Mouse (Mus musculus) embryonic stem cell, embryonic (primary cell): ENCODE results near the gene Il6ra.

ENCODE experiments used
- CTCF ChIA-PET, 4 experiments: fragments of 300-600 bp in 2 of 4; fragments of 350-600 bp in 2 of 4; sonication (Branson Sonifier 250); formaldehyde crosslinking; loops; one replicate each; lab custom pipeline; 2022; ENCODE audit warnings: inconsistent platforms in 2 of 4; lab: Charles Lee
- POLR2A ChIA-PET, 4 experiments: fragments of 300-600 bp in 2 of 4; fragments of 350-600 bp in 2 of 4; sonication (Branson Sonifier 250); formaldehyde crosslinking; loops; one replicate each; lab custom pipeline; 2022; ENCODE audit warnings: antibody characterized with exemption in 4 of 4, inconsistent platforms in 1 of 4; lab: Charles Lee

The Il6ra gene

GRCm38 (mm10) chr3:89912543-89913391 lies at the start of gene Il6ra:
Il6ra (minus strand) TSS chr3:89913196.
- CTCF ChIA-PET, result interaction anchor here (0.6 to 1.7 kb wide), 18 partner anchors 11 to 585 kb away, joined by 3 to 15 read pairs (median 3); partner anchors contain the start of gene Ube2q1 (in 1 of the 4)
- POLR2A ChIA-PET, result interaction anchor here (0.6 to 3.3 kb wide), 38 partner anchors 10 to 717 kb away, joined by 3 to 18 read pairs (median 5); partner anchors contain the start of genes Cks1b (in 1 of the 4) and Shc1 (in 1 of the 4)

DNA sequence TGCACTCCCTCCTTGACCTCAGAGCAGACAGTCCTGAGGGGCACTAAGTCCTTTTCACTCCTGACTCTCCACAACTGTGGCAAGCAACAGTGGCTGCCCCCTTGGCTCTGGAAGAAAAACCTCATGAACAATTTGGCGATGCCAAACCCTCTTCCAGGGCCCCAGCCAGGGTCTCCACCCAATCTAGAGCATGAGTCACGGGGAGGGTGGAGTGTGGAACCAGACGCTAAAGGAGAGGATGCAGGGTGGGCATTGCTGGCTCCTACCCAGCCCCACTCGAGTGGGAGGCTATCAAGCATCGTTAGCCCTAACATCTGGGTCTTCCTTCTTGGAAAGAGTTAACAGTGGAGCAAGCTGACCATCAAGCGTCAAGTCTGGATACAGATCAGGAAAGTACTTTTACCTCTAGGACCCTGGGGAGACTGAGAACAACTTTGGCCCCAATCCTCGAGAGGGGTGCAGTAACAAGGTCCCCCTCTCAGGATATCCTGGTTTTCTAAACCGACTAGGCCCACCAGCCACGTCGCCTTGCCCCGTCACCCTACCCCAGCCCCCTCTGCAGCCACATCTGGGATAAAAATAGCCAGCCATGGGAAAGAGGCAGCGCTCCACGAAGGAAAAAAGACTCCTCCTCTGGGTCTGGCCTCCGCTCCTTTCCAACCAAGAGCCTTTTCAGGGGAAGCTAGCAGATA lies 49.2 kb upstream of the Il6ra start:
- ChIA-PET CTCF (interaction anchor here (0.5 to 7.6 kb wide), 10 partner anchors 7 to 178 kb away, joined by 3 to 107 read pairs (median 7); no protein-coding TSS in a partner anchor), POLR2A (interaction anchor here in 2 of 4 experiments (0.8 to 7.8 kb wide), 18 partner anchors 7 to 551 kb away, joined by 3 to 59 read pairs (median 4); partner anchors contain the start of genes Hax1 (in 2 of the 2) and Il6ra (in 1 of the 2))

- ChIA-PET CTCF (interaction anchor here (0.5 to 2.2 kb wide), 6 partner anchors 9 to 583 kb away, joined by 3 to 15 read pairs (median 3); no protein-coding TSS in a partner anchor), POLR2A (interaction anchor here in 2 of 4 experiments (1.5 to 4.0 kb wide), 7 partner anchors 9 to 138 kb away, joined by 3 to 20 read pairs (median 6); partner anchors contain the start of gene Hax1 (in 2 of the 2))
Observed at GRCm38 (mm10) chr3:89961436-89961835, 48.4 kb upstream of the Il6ra start.

- CTCF ChIA-PET, result interaction anchor here in 3 of 4 experiments (0.5 to 2.2 kb wide), 9 partner anchors 9 to 155 kb away, joined by 3 to 15 read pairs (median 4); no protein-coding TSS in a partner anchor
- POLR2A ChIA-PET, result interaction anchor here (0.6 to 4.0 kb wide), 34 partner anchors 9 to 552 kb away, joined by 3 to 20 read pairs (median 4); partner anchors contain the start of genes Il6ra (in 3 of the 4), Hax1 (in 2 of the 4), Pbxip1 (in 1 of the 4) and Slc39a1 (in 1 of the 4)
Observed at GRCm38 (mm10) chr3:89960469-89960868, 47.5 kb upstream of the Il6ra start.

GRCm38 (mm10) chr3:89959435-89959834 lies 46.4 kb upstream of the Il6ra start:
- CTCF ChIA-PET, result interaction anchor here in 2 of 4 experiments (1.8 to 2.2 kb wide), 3 partner anchors 12 to 118 kb away, joined by 5 to 15 read pairs (median 6); no protein-coding TSS in a partner anchor

DNA sequence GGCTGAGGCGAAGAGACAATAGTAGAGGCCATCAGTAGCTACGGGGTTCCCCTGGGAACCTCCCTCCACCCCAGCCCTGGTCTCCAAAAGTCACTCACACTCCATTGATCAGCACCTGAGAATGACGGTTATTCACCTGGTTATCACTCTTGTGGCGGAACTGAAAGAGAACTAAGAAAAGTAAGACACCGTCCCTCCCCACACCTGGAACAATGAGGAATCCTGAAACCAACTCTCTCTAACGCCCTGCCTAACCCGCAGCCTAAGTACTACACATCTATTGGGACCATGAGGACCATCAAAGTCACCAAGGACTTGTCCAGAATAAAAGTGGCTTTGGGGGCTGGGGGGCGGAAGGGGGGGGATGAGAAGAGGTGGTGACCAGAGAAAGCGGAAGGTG lies 44.9 kb upstream of the Il6ra start:
- ChIA-PET CTCF (interaction anchor here in 1 of 4 experiments (1.0 to 1.9 kb wide), 3 partner anchors 9 to 10 kb away, joined by 4 to 8 read pairs (median 4); no protein-coding TSS in a partner anchor), POLR2A (interaction anchor here in 2 of 4 experiments (0.7 to 5.5 kb wide), 9 partner anchors 10 to 1719 kb away, joined by 3 to 36 read pairs (median 11); partner anchors contain the start of gene Hax1 (in 2 of the 2))

More at GRCm38 (mm10) chr3:89959435-89959834, 46.4 kb upstream of the Il6ra start:
- POLR2A ChIA-PET, result interaction anchor here in 3 of 4 experiments (0.6 to 4.0 kb wide), 17 partner anchors 10 to 288 kb away, joined by 3 to 20 read pairs (median 4); partner anchors contain the start of genes Hax1 (in 2 of the 3), Il6ra (in 1 of the 3) and Slc39a1 (in 1 of the 3)

GRCm38 (mm10) chr3:89956177-89956971 lies 43.4 kb upstream of the Il6ra start:
- CTCF ChIA-PET, result interaction anchor here (0.6 to 4.7 kb wide), 13 partner anchors 7 to 754 kb away, joined by 3 to 107 read pairs (median 4); partner anchors contain the start of genes Atp8b2 (in 2 of the 4) and Gba (in 1 of the 4)
- POLR2A ChIA-PET, result interaction anchor here (0.6 to 5.5 kb wide), 34 partner anchors 8 to 535 kb away, joined by 3 to 59 read pairs (median 4); partner anchors contain the start of genes Hax1 (in 3 of the 4), Atp8b2 (in 1 of the 4) and Nup210l (in 1 of the 4)

DNA sequence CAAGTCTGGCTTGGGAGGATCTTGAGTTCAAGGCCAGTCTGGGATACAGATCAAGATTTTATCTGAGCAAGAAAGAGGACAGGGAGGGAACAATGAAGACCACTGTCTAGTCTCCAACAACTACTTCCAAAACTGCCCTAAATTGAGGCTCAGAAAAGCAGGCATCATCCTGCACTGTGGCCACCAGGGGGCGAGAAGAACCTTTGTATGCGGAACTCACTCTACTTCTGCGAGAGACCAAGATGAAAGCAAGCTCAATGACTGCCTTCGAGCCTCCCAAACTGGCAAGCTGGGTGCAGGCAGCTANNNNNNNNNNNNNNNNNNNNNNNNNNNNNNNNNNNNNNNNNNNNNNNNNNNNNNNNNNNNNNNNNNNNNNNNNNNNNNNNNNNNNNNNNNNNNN lies 40.4 kb upstream of the Il6ra start:
- POLR2A ChIA-PET, result interaction anchor here (0.5 to 9.6 kb wide), 22 partner anchors 8 to 328 kb away, joined by 3 to 71 read pairs (median 4); partner anchors contain the start of genes Atp8b2 (in 4 of the 4) and Hax1 (in 2 of the 4)
- CTCF ChIA-PET, result interaction anchor here (0.5 to 4.7 kb wide), 66 partner anchors 8 to 539 kb away, joined by 3 to 107 read pairs (median 4); partner anchors contain the start of genes Atp8b2 (in 4 of the 4) and Hax1 (in 1 of the 4)

DNA sequence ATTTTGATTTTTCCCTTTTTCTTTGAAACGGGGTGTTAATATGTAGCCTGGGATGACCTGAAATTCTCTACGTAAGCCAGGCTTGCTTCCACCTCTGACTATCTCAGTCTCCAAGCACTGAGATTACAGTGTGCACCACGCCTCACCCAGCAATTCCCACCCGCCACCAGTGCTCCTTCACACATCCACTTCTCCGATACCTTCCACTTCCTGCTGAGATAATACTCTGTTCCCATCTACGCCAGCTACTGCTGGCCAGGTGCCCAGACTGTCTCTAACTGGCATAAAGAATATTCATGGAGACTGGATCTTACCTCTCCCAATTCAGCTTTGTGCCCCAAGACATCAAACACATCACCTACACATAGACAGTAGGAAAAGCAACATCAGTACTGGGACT lies 35.7 kb upstream of the Il6ra start:
- ChIA-PET CTCF (interaction anchor here (0.6 to 5.1 kb wide), 36 partner anchors 8 to 437 kb away, joined by 3 to 36 read pairs (median 4); partner anchors contain the start of genes Atp8b2 (in 1 of the 4) and Il6ra (in 1 of the 4)), POLR2A (interaction anchor here in 3 of 4 experiments (0.5 to 9.6 kb wide), 17 partner anchors 8 to 344 kb away, joined by 3 to 71 read pairs (median 6); partner anchors contain the start of genes Atp8b2 (in 2 of the 3), Hax1 (in 2 of the 3), Gatad2b (in 1 of the 3) and She (in 1 of the 3))

- ChIA-PET CTCF (interaction anchor here (0.5 to 5.1 kb wide), 50 partner anchors 9 to 1428 kb away, joined by 3 to 36 read pairs (median 4); partner anchors contain the start of genes Atp8b2 (in 1 of the 4) and Il6ra (in 1 of the 4)), POLR2A (interaction anchor here (0.5 to 9.6 kb wide), 21 partner anchors 9 to 345 kb away, joined by 3 to 71 read pairs (median 4); partner anchors contain the start of genes Atp8b2 (in 3 of the 4), Hax1 (in 2 of the 4), Gatad2b (in 1 of the 4) and She (in 1 of the 4))
Observed at GRCm38 (mm10) chr3:89948021-89948420, 35.0 kb upstream of the Il6ra start.

- POLR2A ChIA-PET, result interaction anchor here in 2 of 4 experiments (0.8 to 9.6 kb wide), 9 partner anchors 7 to 663 kb away, joined by 3 to 71 read pairs (median 4); partner anchors contain the start of gene Atp8b2 (in 1 of the 2)
- CTCF ChIA-PET, result interaction anchor here in 3 of 4 experiments (0.7 to 2.7 kb wide), 6 partner anchors 8 to 19 kb away, joined by 3 to 11 read pairs (median 4); no protein-coding TSS in a partner anchor
Observed at GRCm38 (mm10) chr3:89945026-89945425, 32.0 kb upstream of the Il6ra start.

DNA sequence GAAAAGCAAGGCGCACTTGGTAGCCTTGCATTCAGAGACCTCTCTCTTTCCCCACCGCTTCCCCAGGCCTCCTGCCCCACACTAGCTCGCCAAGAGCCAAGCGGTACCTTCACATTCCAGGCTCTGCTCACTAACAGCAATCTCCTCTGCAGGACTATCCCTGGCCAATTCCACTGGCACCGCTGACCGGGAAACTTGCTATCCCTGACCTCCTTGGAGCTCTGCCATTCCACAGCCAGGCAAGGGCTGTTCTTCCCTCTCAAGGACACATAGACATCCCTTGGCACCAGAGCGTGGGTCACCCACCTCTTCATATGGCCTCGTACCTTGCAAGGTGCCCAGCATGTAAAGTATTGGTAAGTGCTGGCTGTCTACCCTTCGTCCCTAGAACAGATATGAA lies 29.9 kb upstream of the Il6ra start:
- ChIA-PET CTCF (no interaction called here), POLR2A (no interaction called here)

DNA sequence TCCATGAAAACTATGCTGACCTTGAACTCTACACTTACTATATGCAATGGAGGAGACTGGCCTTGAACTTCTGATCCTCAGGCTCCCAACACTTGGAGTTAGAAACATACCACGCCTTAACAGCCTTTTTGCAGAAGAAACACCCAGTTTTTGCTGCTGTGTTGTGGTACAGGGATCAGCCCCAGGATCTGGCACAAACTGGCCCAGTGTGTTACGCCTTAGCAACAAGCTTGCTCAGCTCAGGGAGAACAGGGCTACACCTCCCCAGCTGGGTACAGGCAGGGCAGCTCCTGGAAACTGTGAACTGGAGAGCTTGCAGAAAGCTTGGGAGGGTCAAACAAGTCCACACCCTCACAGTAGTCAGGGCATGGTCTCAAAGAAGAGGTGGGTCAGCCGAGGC lies 23.5 kb upstream of the Il6ra start:
- ChIA-PET POLR2A (interaction anchor here in 3 of 4 experiments (0.5 to 7.4 kb wide), 22 partner anchors 9 to 1252 kb away, joined by 3 to 71 read pairs (median 4); partner anchors contain the start of genes Hax1 (in 2 of the 3) and Il6ra (in 1 of the 3)), CTCF (interaction anchor here (0.6 to 1.5 kb wide), 13 partner anchors 8 to 497 kb away, joined by 3 to 12 read pairs (median 4); no protein-coding TSS in a partner anchor)

DNA sequence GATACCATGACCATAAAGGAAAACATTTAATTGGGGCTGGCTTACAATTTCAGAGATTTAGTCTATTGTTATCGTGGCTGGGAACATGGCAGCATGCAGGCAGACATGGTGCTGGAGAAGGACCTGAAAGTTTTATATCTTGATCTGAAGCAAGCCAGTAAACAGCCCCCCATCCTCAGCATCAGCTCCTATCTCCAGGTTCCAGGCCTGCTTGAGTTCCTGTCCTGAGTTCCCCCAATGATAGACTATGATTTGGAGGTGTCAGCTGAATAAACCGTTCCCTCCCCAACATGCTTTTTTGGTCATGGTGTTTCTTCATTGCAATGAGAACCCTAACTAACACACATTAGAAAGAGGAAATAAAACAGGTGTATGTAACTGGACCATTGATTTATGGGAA lies 19.9 kb upstream of the Il6ra start:
- ChIA-PET CTCF (no interaction called here), POLR2A (interaction anchor here in 1 of 4 experiments (1.6 kb wide), 1 partner anchor 107 kb away, joined by 4 read pairs; no protein-coding TSS in a partner anchor)

DNA sequence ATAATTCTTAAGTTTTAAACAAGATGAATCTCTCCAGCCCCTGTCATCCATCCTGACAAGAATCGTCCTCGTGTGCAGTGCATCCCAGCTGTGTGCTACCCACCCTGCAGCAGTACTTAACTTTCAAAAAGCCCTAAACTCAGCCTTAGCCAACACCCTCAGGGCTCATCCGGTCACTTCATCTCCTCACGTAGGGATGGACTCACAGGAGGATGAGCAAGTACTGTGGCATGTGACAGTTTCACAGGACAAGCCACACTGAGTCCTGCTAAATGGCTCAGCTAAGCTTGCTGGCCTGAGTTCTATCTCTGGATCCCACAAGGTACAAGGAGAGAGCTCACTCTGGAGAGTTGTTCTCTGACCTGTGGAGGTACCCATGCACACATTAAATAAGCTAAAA lies 16.0 kb upstream of the Il6ra start:
- ChIA-PET POLR2A (interaction anchor here in 2 of 4 experiments (0.5 to 2.5 kb wide), 2 partner anchors 15 to 444 kb away, joined by 6 to 8 read pairs; partner anchors contain the start of gene Il6ra (in 1 of the 2)), CTCF (interaction anchor here (0.6 to 1.0 kb wide), 4 partner anchors 11 to 185 kb away, joined by 3 to 10 read pairs (median 3); no protein-coding TSS in a partner anchor)
